Mouse (Mus musculus): ENCODE measurements at regions not wholly inside any gene's neighbourhood (a gene's known extent, or its start where the extent isn't known, plus 50 kb on each side); places are given as distances from the start of the nearest gene placed in this dataset.

GRCm38 (mm10) chr1:177382596-177383190 lies 59.5 kb upstream of the Zbtb18 start:
- Histone ChIP-seq H3K27me3 (ENCODE audit: control insufficient read depth, insufficient read depth, insufficient read length) (no peaks in the 10 kb centered on the region), H3K79me3 (ENCODE audit: low read depth) (no peaks in the 10 kb centered on the region), H3K79me2 (ENCODE audit: control insufficient read depth, insufficient read depth) (no peaks in the 10 kb centered on the region), H3K4me3 (ENCODE audit: insufficient read depth, poor library complexity, severe bottlenecking) (no peak overlapping the region), H3K36me3 (ENCODE audit: control insufficient read depth, insufficient read depth) (no peaks in the 10 kb centered on the region), H3ac (ENCODE audit: control insufficient read depth, insufficient read length, low read depth) (no peak overlapping the region)
- TF ChIP-seq MYOG (IDR thresholded peaks at IDR 0.05; ENCODE audit: control insufficient read depth, extremely low read depth, insufficient read length) (no peak), CTCF (IDR thresholded peaks at IDR 0.05; ENCODE audit: control insufficient read depth, insufficient read depth, insufficient read length) (no peak), MAX (IDR thresholded peaks at IDR 0.05) (no peak), CEBPB (IDR thresholded peaks at IDR 0.05; ENCODE audit: low read depth) (no peak), MYOD1 (IDR thresholded peaks at IDR 0.05; ENCODE audit: control insufficient read depth, insufficient read length, low read depth) (no peak), USF1 (IDR thresholded peaks at IDR 0.05; ENCODE audit: low read depth) (no peak)

GRCm38 (mm10) chr1:177382147-177382546 lies 60.0 kb upstream of the Zbtb18 start:
- Histone ChIP-seq H3K27me3 (ENCODE audit: control insufficient read depth, insufficient read depth, insufficient read length) (no peaks in the 10 kb centered on the region), H3ac (ENCODE audit: control insufficient read depth, insufficient read length, low read depth) (no peak overlapping the region), H3K4me3 (ENCODE audit: insufficient read depth, poor library complexity, severe bottlenecking) (no peak overlapping the region), H3K36me3 (ENCODE audit: control insufficient read depth, insufficient read depth) (no peaks in the 10 kb centered on the region), H3K79me2 (ENCODE audit: control insufficient read depth, insufficient read depth) (no peaks in the 10 kb centered on the region), H3K79me3 (ENCODE audit: low read depth) (no peaks in the 10 kb centered on the region)
- TF ChIP-seq USF1 (IDR thresholded peaks at IDR 0.05; ENCODE audit: low read depth): no peak
- no peak for TF ChIP-seq CTCF (IDR thresholded peaks at IDR 0.05; ENCODE audit: control insufficient read depth, insufficient read depth, insufficient read length)
- no peak for TF ChIP-seq MYOD1 (IDR thresholded peaks at IDR 0.05; ENCODE audit: control insufficient read depth, insufficient read length, low read depth)
- TF ChIP-seq MYOG (IDR thresholded peaks at IDR 0.05; ENCODE audit: control insufficient read depth, extremely low read depth, insufficient read length): no peak
- TF ChIP-seq MAX (IDR thresholded peaks at IDR 0.05): no peak
- no peak for TF ChIP-seq FOSL1 (IDR thresholded peaks at IDR 0.05; ENCODE audit: insufficient read depth, low read length, poor library complexity, severe bottlenecking)
- no peak for TF ChIP-seq CEBPB (IDR thresholded peaks at IDR 0.05; ENCODE audit: low read depth)

GRCm38 (mm10) chr1:177378112-177378511 lies 64.0 kb upstream of the Zbtb18 start:
- no peaks in the 10 kb centered on the region for H3K27me3 ChIP-seq (ENCODE audit: control insufficient read depth, insufficient read depth, insufficient read length)
- no peak overlapping the region for H3ac ChIP-seq (ENCODE audit: control insufficient read depth, insufficient read length, low read depth)
- H3K4me3 ChIP-seq (ENCODE audit: insufficient read depth, poor library complexity, severe bottlenecking): no peak overlapping the region
- H3K36me3 ChIP-seq (ENCODE audit: control insufficient read depth, insufficient read depth): no peaks in the 10 kb centered on the region
- H3K79me3 ChIP-seq (ENCODE audit: low read depth): no peaks in the 10 kb centered on the region
- H3K79me2 ChIP-seq (ENCODE audit: control insufficient read depth, insufficient read depth): no peaks in the 10 kb centered on the region
- no peak for TF ChIP-seq MYOG (IDR thresholded peaks at IDR 0.05; ENCODE audit: control insufficient read depth, extremely low read depth, insufficient read length)
- no peak for TF ChIP-seq CTCF (IDR thresholded peaks at IDR 0.05; ENCODE audit: control insufficient read depth, insufficient read depth, insufficient read length)

GRCm38 (mm10) chr1:177373226-177373825 lies 68.8 kb upstream of the Zbtb18 start:
- H3K27me3 ChIP-seq (ENCODE audit: control insufficient read depth, insufficient read depth, insufficient read length): no peaks in the 10 kb centered on the region
- no peaks in the 10 kb centered on the region for H3K79me2 ChIP-seq (ENCODE audit: control insufficient read depth, insufficient read depth)
- TF ChIP-seq MYOG (IDR thresholded peaks at IDR 0.05; ENCODE audit: control insufficient read depth, extremely low read depth, insufficient read length) (no peak), FOSL1 (IDR thresholded peaks at IDR 0.05; ENCODE audit: insufficient read depth, low read length, poor library complexity, severe bottlenecking) (no peak), CEBPB (IDR thresholded peaks at IDR 0.05; ENCODE audit: low read depth) (no peak)
- H3K36me3 ChIP-seq (ENCODE audit: control insufficient read depth, insufficient read depth): no peaks in the 10 kb centered on the region
- no peak overlapping the region for H3ac ChIP-seq (ENCODE audit: control insufficient read depth, insufficient read length, low read depth)
- H3K4me3 ChIP-seq (ENCODE audit: insufficient read depth, poor library complexity, severe bottlenecking): no peak overlapping the region
- no peaks in the 10 kb centered on the region for H3K79me3 ChIP-seq (ENCODE audit: low read depth)

- no peak overlapping the region for H3K4me3 ChIP-seq (ENCODE audit: insufficient read depth, poor library complexity, severe bottlenecking)
- no peaks in the 10 kb centered on the region for H3K36me3 ChIP-seq (ENCODE audit: control insufficient read depth, insufficient read depth)
- H3ac ChIP-seq (ENCODE audit: control insufficient read depth, insufficient read length, low read depth): no peak overlapping the region
- TF ChIP-seq MAX (IDR thresholded peaks at IDR 0.05): no peak
- no peak for TF ChIP-seq CEBPB (IDR thresholded peaks at IDR 0.05; ENCODE audit: low read depth)
- TF ChIP-seq MYOD1 (IDR thresholded peaks at IDR 0.05; ENCODE audit: control insufficient read depth, insufficient read length, low read depth): no peak
- TF ChIP-seq USF1 (IDR thresholded peaks at IDR 0.05; ENCODE audit: low read depth): no peak
- TF ChIP-seq MYOG (IDR thresholded peaks at IDR 0.05; ENCODE audit: control insufficient read depth, extremely low read depth, insufficient read length): no peak
- TF ChIP-seq FOSL1 (IDR thresholded peaks at IDR 0.05; ENCODE audit: insufficient read depth, low read length, poor library complexity, severe bottlenecking): no peak
- TF ChIP-seq CTCF (IDR thresholded peaks at IDR 0.05; ENCODE audit: control insufficient read depth, insufficient read depth, insufficient read length): no peak
- no peaks in the 10 kb centered on the region for H3K79me2 ChIP-seq (ENCODE audit: control insufficient read depth, insufficient read depth)
- H3K27me3 ChIP-seq (ENCODE audit: control insufficient read depth, insufficient read depth, insufficient read length): no peaks in the 10 kb centered on the region
- H3K79me3 ChIP-seq (ENCODE audit: low read depth): no peaks in the 10 kb centered on the region
Measured at GRCm38 (mm10) chr1:177372066-177372465, 70.1 kb upstream of the Zbtb18 start.

Measured in C2C12 (cell line).